ENCODE assay signal across 14 mouse cellular contexts in the genomic region with DNA sequence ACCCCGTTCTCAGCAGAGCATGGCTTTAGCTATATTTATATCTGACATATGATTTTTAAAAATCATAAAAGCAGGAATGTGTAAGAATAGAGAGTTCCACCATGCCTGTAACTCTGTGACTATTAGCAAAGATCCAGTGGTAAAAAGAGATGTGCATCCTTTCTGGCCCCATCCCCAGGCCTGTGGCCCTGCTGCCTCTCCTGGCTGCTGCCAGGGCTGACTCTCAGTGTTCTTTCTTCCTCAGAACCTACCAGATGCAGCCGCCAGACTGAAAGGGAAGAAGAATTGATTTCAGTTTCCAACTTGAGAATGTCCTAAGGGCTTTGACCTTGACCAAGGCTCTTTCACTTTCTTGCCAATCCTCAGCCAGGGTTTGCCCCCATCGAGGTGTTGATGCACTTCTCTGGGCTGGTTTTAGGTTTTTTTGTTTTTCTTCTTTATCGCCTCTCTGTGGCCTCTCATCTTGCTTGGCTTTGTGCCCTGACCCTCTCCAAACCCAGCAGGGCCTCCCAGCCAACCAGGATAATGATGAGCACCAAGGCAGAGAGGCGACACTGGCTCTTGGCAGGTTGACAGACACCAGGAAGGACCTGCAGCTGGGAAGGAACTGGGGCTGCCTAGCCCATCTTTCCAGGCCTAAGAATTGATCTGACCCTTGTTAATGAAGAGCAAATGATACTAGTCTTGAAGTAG.
DNase-seq lines count a peak whose midpoint lies in the region; TF ChIP-seq lines count a peak whose summit lies in the region.
"Had no signal": no experiment of that assay in that cellular context is flagged by ENCODE, and none has a peak within 500 bp of the region (broad histone marks: within the 10 kb centered on the region; RNA-seq: fewer than 3 reads in every experiment).

No protein-coding gene starts in this region.

- H3K4me1 ChIP-seq in heart, embryonic 10.5 days, result no peaks in the 10 kb centered on the region
- H3K4me1 ChIP-seq in CH12.LX (ENCODE audit: control insufficient read depth in 1 of 2, insufficient read depth in 2 of 2), result peaks cover 0 to 10% of the 10 kb centered on the region in 2 experiments; a peak in 3 of 4 replicates
- H3K4me1 ChIP-seq: limb, embryonic 13.5 days had no signal

- H3K9ac ChIP-seq in CH12.LX (ENCODE audit: insufficient read depth, low read depth), result no peak overlapping the region
- H3K9ac ChIP-seq: limb, embryonic 13.5 days; neural tube, embryonic 13.5 days had no signal

- no peak for TF ChIP-seq CTCF in CH12.LX (conservative IDR thresholded peaks at IDR 0.05 in 1 of 2, IDR thresholded peaks at IDR 0.05 in 1 of 2; ENCODE audit: low read depth in 2 of 2, low read length in 2 of 2)

- no peak for TF ChIP-seq POLR2A in CH12.LX (IDR thresholded peaks at IDR 0.05; ENCODE audit: low read depth, low read length)

- 55% methylated on average over 5 of the region's 5 CpGs for WGBS in heart, embryonic 10.5 days

- in situ Hi-C loops in CH12.LX (cut with MboI; ENCODE audit: low pct_ligation_motif_present, low pct_unique_long_range_greater_than_20kb, low sequenced_read_pairs), result no loop called here

- H3K36me3 ChIP-seq in heart, embryonic 10.5 days, result no peaks in the 10 kb centered on the region
- no peaks in the 10 kb centered on the region for H3K36me3 ChIP-seq in CH12.LX (replicated peaks in 1 of 2; ENCODE audit: control insufficient read depth in 1 of 2, insufficient read depth in 1 of 2, low read length in 1 of 2)
- H3K36me3 ChIP-seq: forebrain, embryonic 10.5 days; G1E; limb, embryonic 13.5 days; neural tube, embryonic 13.5 days had no signal

- no peak for TF ChIP-seq RAD21 in CH12.LX (IDR thresholded peaks at IDR 0.05; ENCODE audit: low read depth, low read length)

- H3K27ac ChIP-seq in heart, embryonic 10.5 days, result no peak overlapping the region
- H3K27ac ChIP-seq in CH12.LX (ENCODE audit: insufficient read depth, low read depth), result no peak overlapping the region
- H3K27ac ChIP-seq: forebrain, embryonic 10.5 days; limb, embryonic 13.5 days; neural tube, embryonic 13.5 days had no signal

- TF ChIP-seq EP300 in CH12.LX (IDR thresholded peaks at IDR 0.05; ENCODE audit: low read length), result no peak

- DNase-seq in heart, postnatal 4 days, result peak; percentile 14
- DNase-seq in heart, embryonic 10.5 days (ENCODE audit: low spot score), result no peak
- peak; percentile 9 for DNase-seq in CH12.LX (ENCODE audit: extremely low read depth)
- peak; percentile 71 for DNase-seq in Muller cell, postnatal 12 days (ENCODE audit: inconsistent ontology term)
- peak; percentile 55 to 59 for DNase-seq in cerebellum, adult 18-20 months
- no peak for DNase-seq in layer of hippocampus, adult 11-12 months (ENCODE audit: low spot score)
- DNase-seq in lung, postnatal 25 days (ENCODE audit: low spot score), result no peak
- no peak for DNase-seq in urinary bladder, postnatal 25 days (ENCODE audit: low spot score)
- DNase-seq: kidney, adult 18-20 months; lung, adult 2 months had no signal

- no peaks in the 10 kb centered on the region for H3K27me3 ChIP-seq in heart, embryonic 10.5 days (ENCODE audit: insufficient read depth, poor library complexity, severe bottlenecking)
- no peaks in the 10 kb centered on the region for H3K27me3 ChIP-seq in CH12.LX (replicated peaks)
- H3K27me3 ChIP-seq: limb, embryonic 13.5 days; neural tube, embryonic 13.5 days had no signal

- no peaks in the 10 kb centered on the region for H3K9me3 ChIP-seq in heart, embryonic 10.5 days
- H3K9me3 ChIP-seq in CH12.LX (replicated peaks; ENCODE audit: low read length), result no peaks in the 10 kb centered on the region
- H3K9me3 ChIP-seq: forebrain, embryonic 10.5 days; limb, embryonic 13.5 days; neural tube, embryonic 13.5 days had no signal

- no peak overlapping the region for H3K4me3 ChIP-seq in heart, embryonic 10.5 days
- no peak overlapping the region for H3K4me3 ChIP-seq in CH12.LX (replicated peaks in 1 of 3; ENCODE audit: low read depth in 2 of 3, low read length in 2 of 3, poor library complexity in 1 of 3)
- H3K4me3 ChIP-seq: forebrain, embryonic 10.5 days; limb, embryonic 13.5 days; neural tube, embryonic 13.5 days had no signal

- dilution Hi-C loops in CH12.LX (cut with MboI; ENCODE audit: extremely low pct_ligation_motif_present, extremely low pct_unique_long_range_greater_than_20kb, low sequenced_read_pairs), result no loop called here

- no peaks in the 10 kb centered on the region for H3K79me2 ChIP-seq in CH12.LX (replicated peaks; ENCODE audit: control insufficient read depth, extremely low read depth, insufficient read depth, poor library complexity, severe bottlenecking)

- H3K4me2 ChIP-seq in CH12.LX (ENCODE audit: insufficient read depth, low read depth, poor library complexity, severe bottlenecking), result no peak overlapping the region
- H3K4me2 ChIP-seq: limb, embryonic 13.5 days; neural tube, embryonic 13.5 days had no signal

TF ChIP-seq in CH12.LX, 34 proteins besides CTCF, POLR2A, EP300 and RAD21:
- TF ChIP-seq MYC (IDR thresholded peaks at IDR 0.05; ENCODE audit: low read depth, low read length) (no peak), ZKSCAN1 (IDR thresholded peaks at IDR 0.05; ENCODE audit: borderline replicate concordance, low read depth, low read length) (no peak), JUN (IDR thresholded peaks at IDR 0.05; ENCODE audit: insufficient read depth, low read depth, low read length) (no peak)

Comparison
In these comparisons a context has a peak if more than half of its experiments do, and no peak if none do; other contexts are left out.
1. DNase-seq: peak in heart, postnatal 4 days (single experiment), CH12.LX (single experiment), Muller cell, postnatal 12 days (single experiment) and cerebellum, adult 18-20 months (2 of 2); none in heart, embryonic 10.5 days (single experiment), layer of hippocampus, adult 11-12 months (single experiment), lung, postnatal 25 days (single experiment) and urinary bladder, postnatal 25 days (single experiment).